Mouse (Mus musculus) embryonic facial prominence, embryonic 15.5 days (tissue): ENCODE measurements around the gene Evc2. TPM values are rescaled to one million over a fixed set of nuclear protein-coding genes. Genes with fewer than 3 reads are reported as not detected.
A peak's percentile ranks its signal among the peaks of the same experiment; 100 is the strongest.

ENCODE experiments used
- ATAC-seq: fragments of 200-750 bp; cut with Nextera tagmentation; 2 replicates; pipeline ENCODE4 v1.8.0; 2017; ENCODE audit warnings: low read depth, moderate TSS enrichment; ENCODE audit not compliant: insufficient number of reproducible peaks, low FRiP score, low TSS enrichment
- H3K27ac ChIP-seq: fragments of 300-500 bp; sonication (generic); replicated peaks from 2 replicates; pipeline ENCODE4 v1.5.1; 2015; ENCODE audit warnings: mild to moderate bottlenecking, inconsistent platforms
- H3K27me3 ChIP-seq: fragments of 300-500 bp; sonication (generic); 2 replicates; pipeline ENCODE4 v1.6.1; 2015; ENCODE audit warnings: inconsistent platforms
- H3K36me3 ChIP-seq: fragments of 300-500 bp; sonication (generic); 2 replicates; pipeline ENCODE4 v1.6.1; 2015; ENCODE audit warnings: mild to moderate bottlenecking, inconsistent platforms
- H3K4me1 ChIP-seq: fragments of 300-500 bp; sonication (generic); 2 replicates; pipeline ENCODE4 v1.6.1; 2015; ENCODE audit warnings: inconsistent platforms
- H3K4me2 ChIP-seq: fragments of 300-500 bp; sonication (generic); replicated peaks from 2 replicates; pipeline ENCODE4 v1.6.1; 2015; ENCODE audit warnings: mild to moderate bottlenecking, inconsistent platforms
- H3K4me3 ChIP-seq: fragments of 300-500 bp; sonication (generic); replicated peaks from 2 replicates; pipeline ENCODE4 v1.5.1; 2015; ENCODE audit warnings: mild to moderate bottlenecking, inconsistent platforms
- H3K9ac ChIP-seq: fragments of 300-500 bp; sonication (generic); 2 replicates; pipeline ENCODE4 v1.6.1; 2015; ENCODE audit warnings: inconsistent platforms
- H3K9me3 ChIP-seq: fragments of 300-500 bp; sonication (generic); replicated peaks from 2 replicates; pipeline ENCODE4 v1.6.1; 2016; ENCODE audit warnings: inconsistent platforms
- WGBS: fragments of 180-500 bp; shearing (Covaris S2); methylation state at CpG from one replicate; pipeline ENCODE4 v1.1.7; 2015; 5-methylcytosine and 5-hydroxymethylcytosine counted together
- polyA plus RNA-seq: library from polyadenylated mRNA; unstranded; fragments of >200 nt; fragmentation: Nextera tagmentation; extraction: Ambion mirVana; gene quantifications from 2 replicates; pipeline ENCODE4 v1.2.1, GENCODE M21; 2015

The Evc2 gene
- 23.3 and 24.5 TPM in 2 replicates for polyA plus RNA-seq

GRCm38 (mm10) chr5:37338288-37338687 is at the start of gene Evc2:
Evc2 (plus strand) TSS chr5:37338499.
- Histone ChIP-seq H3K9ac (peak within 1 kb of the TSS; percentile 59), H3K27ac (peak within 1 kb of the TSS; percentile 91), H3K4me1 (peaks cover 46% of the 10 kb centered on the region), H3K9me3 (no peaks in the 10 kb centered on the region), H3K36me3 (peaks cover 11% of the 10 kb centered on the region; the same call in 1 of the 2 replicates), H3K4me2 (peak within 1 kb of the TSS; percentile 89), H3K27me3 (no peaks in the 10 kb centered on the region), H3K4me3 (peak within 1 kb of the TSS; percentile 75)
- ATAC-seq: peak; percentile 84
- WGBS: under 1% methylated on average over 27 of the region's 27 CpGs

GRCm38 (mm10) chr5:37289236-37289635 is 49.1 kb upstream of the Evc2 start:
- WGBS: 16% methylated on average over 3 of the region's 3 CpGs
- Histone ChIP-seq H3K36me3 (no peaks in the 10 kb centered on the region), H3K4me3 (no peak overlapping the region), H3K4me2 (no peak overlapping the region), H3K4me1 (no peaks in the 10 kb centered on the region), H3K27me3 (no peaks in the 10 kb centered on the region), H3K9ac (no peak overlapping the region), H3K9me3 (no peaks in the 10 kb centered on the region), H3K27ac (no peak overlapping the region)
- ATAC-seq: no peak

GRCm38 (mm10) chr5:37290983-37291382 is 47.3 kb upstream of the Evc2 start:
- Histone ChIP-seq H3K4me1 (no peaks in the 10 kb centered on the region), H3K9me3 (no peaks in the 10 kb centered on the region), H3K27ac (no peak overlapping the region), H3K36me3 (no peaks in the 10 kb centered on the region), H3K27me3 (no peaks in the 10 kb centered on the region), H3K9ac (no peak overlapping the region), H3K4me2 (no peak overlapping the region), H3K4me3 (no peak overlapping the region)
- ATAC-seq: no peak
- 67% methylated on average over 9 of the region's 9 CpGs for WGBS

- H3K9me3 ChIP-seq: no peaks in the 10 kb centered on the region
- no peak overlapping the region for H3K4me3 ChIP-seq
- H3K9ac ChIP-seq: no peak overlapping the region
- no peak for ATAC-seq
- no peak overlapping the region for H3K4me2 ChIP-seq
- 60% methylated on average over 10 of the region's 10 CpGs for WGBS
- no peaks in the 10 kb centered on the region for H3K27me3 ChIP-seq
- peaks cover 20% of the 10 kb centered on the region for H3K36me3 ChIP-seq
- H3K27ac ChIP-seq: no peak overlapping the region
- H3K4me1 ChIP-seq: no peaks in the 10 kb centered on the region
Measured at GRCm38 (mm10) chr5:37296717-37297116, 41.6 kb upstream of the Evc2 start.

- WGBS: 21% methylated on average over 7 of the region's 7 CpGs
Measured at GRCm38 (mm10) chr5:37298370-37298769, 39.9 kb upstream of the Evc2 start.

GRCm38 (mm10) chr5:37310026-37310425 is 28.3 kb upstream of the Evc2 start:
- ATAC-seq: no peak
- Histone ChIP-seq H3K9ac (no peak overlapping the region), H3K27ac (no peak overlapping the region), H3K27me3 (no peaks in the 10 kb centered on the region), H3K4me2 (no peak overlapping the region), H3K4me1 (no peaks in the 10 kb centered on the region), H3K4me3 (no peak overlapping the region), H3K9me3 (0 out of 2 replicates have a peak, but pooled peaks cover 3% of the 10 kb centered on the region), H3K36me3 (peaks cover 62% of the 10 kb centered on the region)
- 82% methylated on average over 9 of the region's 9 CpGs for WGBS

More at GRCm38 (mm10) chr5:37298370-37298769, 39.9 kb upstream of the Evc2 start:
- no peak overlapping the region for H3K4me3 ChIP-seq
- H3K36me3 ChIP-seq: peaks cover 30% of the 10 kb centered on the region
- H3K9ac ChIP-seq: no peak overlapping the region
- no peaks in the 10 kb centered on the region for H3K27me3 ChIP-seq
- H3K4me2 ChIP-seq: no peak overlapping the region
- no peak for ATAC-seq
- H3K27ac ChIP-seq: no peak overlapping the region
- no peaks in the 10 kb centered on the region for H3K4me1 ChIP-seq
- H3K9me3 ChIP-seq: no peaks in the 10 kb centered on the region

- no peak overlapping the region for H3K4me3 ChIP-seq
- WGBS: 76% methylated on average over 12 of the region's 12 CpGs
- H3K9ac ChIP-seq: no peak overlapping the region
- H3K4me1 ChIP-seq: no peaks in the 10 kb centered on the region
- peaks cover 76% of the 10 kb centered on the region for H3K36me3 ChIP-seq
- H3K27me3 ChIP-seq: no peaks in the 10 kb centered on the region
- H3K4me2 ChIP-seq: no peak overlapping the region
- H3K27ac ChIP-seq: no peak overlapping the region
- 0 out of 2 replicates have a peak, but pooled peaks cover 10% of the 10 kb centered on the region for H3K9me3 ChIP-seq
- no peak for ATAC-seq
Measured at GRCm38 (mm10) chr5:37312980-37313722, 25.1 kb upstream of the Evc2 start.

- no peaks in the 10 kb centered on the region for H3K4me1 ChIP-seq
- H3K9ac ChIP-seq: no peak overlapping the region
- no peak overlapping the region for H3K27ac ChIP-seq
- peaks cover 89% of the 10 kb centered on the region for H3K36me3 ChIP-seq
- no peaks in the 10 kb centered on the region for H3K27me3 ChIP-seq
- H3K4me2 ChIP-seq: no peak overlapping the region
- no peak for ATAC-seq
- no peak overlapping the region for H3K4me3 ChIP-seq
- WGBS: 86% methylated on average over 6 of the region's 6 CpGs
- H3K9me3 ChIP-seq: 0 out of 2 replicates have a peak, but pooled peaks cover 10% of the 10 kb centered on the region
Measured at GRCm38 (mm10) chr5:37318715-37319114, 19.6 kb upstream of the Evc2 start.

GRCm38 (mm10) chr5:37320174-37320573 is 18.1 kb upstream of the Evc2 start:
- no peaks in the 10 kb centered on the region for H3K4me1 ChIP-seq

GRCm38 (mm10) chr5:37320761-37321160 is 17.5 kb upstream of the Evc2 start:
- H3K27me3 ChIP-seq: no peaks in the 10 kb centered on the region
- no peak for ATAC-seq
- H3K9ac ChIP-seq: no peak overlapping the region
- no peaks in the 10 kb centered on the region for H3K4me1 ChIP-seq
- WGBS: 91% methylated on average over 4 of the region's 4 CpGs
- H3K4me2 ChIP-seq: no peak overlapping the region
- H3K9me3 ChIP-seq: no peaks in the 10 kb centered on the region
- H3K4me3 ChIP-seq: no peak overlapping the region
- H3K36me3 ChIP-seq: peaks cover 84% of the 10 kb centered on the region
- no peak overlapping the region for H3K27ac ChIP-seq

More at GRCm38 (mm10) chr5:37320174-37320573, 18.1 kb upstream of the Evc2 start:
- H3K4me3 ChIP-seq: no peak overlapping the region
- no peak overlapping the region for H3K27ac ChIP-seq
- H3K9ac ChIP-seq: no peak overlapping the region
- no peaks in the 10 kb centered on the region for H3K27me3 ChIP-seq
- H3K36me3 ChIP-seq: peaks cover 84% of the 10 kb centered on the region
- 73% methylated on average over 3 of the region's 3 CpGs for WGBS
- no peak for ATAC-seq
- no peak overlapping the region for H3K4me2 ChIP-seq
- 0 out of 2 replicates have a peak, but pooled peaks cover 6% of the 10 kb centered on the region for H3K9me3 ChIP-seq

- Histone ChIP-seq H3K9me3 (no peaks in the 10 kb centered on the region), H3K4me3 (no peak overlapping the region), H3K27me3 (no peaks in the 10 kb centered on the region), H3K9ac (no peak overlapping the region), H3K4me2 (no peak overlapping the region), H3K4me1 (no peaks in the 10 kb centered on the region), H3K36me3 (peaks cover 61% of the 10 kb centered on the region), H3K27ac (no peak overlapping the region)
- 87% methylated on average over 6 of the region's 6 CpGs for WGBS
- ATAC-seq: no peak
Measured at GRCm38 (mm10) chr5:37326675-37327074, 11.6 kb upstream of the Evc2 start.
